Mouse (Mus musculus): ENCODE data around the gene Gp5.

Gp5 gene

GRCm38 (mm10) chr16:30280676-30281297 is 29.8 kb downstream of the Gp5 start:
- intact Hi-C loops (cut with DNase I): no loop called here

- intact Hi-C loops (cut with DNase I): no loop called here
These were observed 32.2 kb downstream of the Gp5 start for GRCm38 (mm10) chr16:30278406-30278805.

GRCm38 (mm10) chr16:30275558-30276340 is 34.8 kb downstream of the Gp5 start:
- intact Hi-C loops (cut with DNase I): no loop called here

GRCm38 (mm10) chr16:30273065-30273464 is 37.5 kb downstream of the Gp5 start:
- intact Hi-C loops (cut with DNase I): no loop called here

- intact Hi-C loops (cut with DNase I): no loop called here
These were observed 38.5 kb downstream of the Gp5 start for GRCm38 (mm10) chr16:30271941-30272595.

- intact Hi-C loops (cut with DNase I): no loop called here
These were observed 39.3 kb downstream of the Gp5 start for GRCm38 (mm10) chr16:30271223-30271761.

GRCm38 (mm10) chr16:30267359-30267758 is 43.2 kb downstream of the Gp5 start, which contains the start of gene Cpn2:
Gene Cpn2, minus strand, starts transcription at chr16:30267499.
- intact Hi-C loops (cut with DNase I): no loop called here

GRCm38 (mm10) chr16:30266561-30266960 is 44.0 kb downstream of the Gp5 start:
- intact Hi-C loops (cut with DNase I): no loop called here

GRCm38 (mm10) chr16:30265611-30266010 is 45.0 kb downstream of the Gp5 start:
- intact Hi-C loops (cut with DNase I): no loop called here

GRCm38 (mm10) chr16:30263156-30263555 is 47.4 kb downstream of the Gp5 start:
- intact Hi-C loops (cut with DNase I): no loop called here

GRCm38 (mm10) chr16:30262664-30263063 is 47.9 kb downstream of the Gp5 start:
- intact Hi-C loops (cut with DNase I): no loop called here

- intact Hi-C loops (cut with DNase I): no loop called here
These were observed 48.4 kb downstream of the Gp5 start for GRCm38 (mm10) chr16:30262157-30262556.

- intact Hi-C loops (cut with DNase I): no loop called here
These were observed 49.2 kb downstream of the Gp5 start for GRCm38 (mm10) chr16:30261341-30261740.

GRCm38 (mm10) chr16:30260012-30260635 is 50.5 kb downstream of the Gp5 start:
- intact Hi-C loops (cut with DNase I): no loop called here

GRCm38 (mm10) chr16:30259444-30259843 is 51.1 kb downstream of the Gp5 start:
- intact Hi-C loops (cut with DNase I): loop anchor here (10.0 kb wide), 1 partner anchor 245 kb away; no protein-coding TSS in a partner anchor

- intact Hi-C loops (cut with DNase I): loop anchor here (10.0 kb wide), 1 partner anchor 246 kb away; no protein-coding TSS in a partner anchor
These were observed 52.1 kb downstream of the Gp5 start for GRCm38 (mm10) chr16:30258441-30258840.

- intact Hi-C loops (cut with DNase I): loop anchor here (10.0 kb wide), 1 partner anchor 247 kb away; no protein-coding TSS in a partner anchor
These were observed 52.9 kb downstream of the Gp5 start for GRCm38 (mm10) chr16:30257718-30258117.
